In the genomic region with DNA sequence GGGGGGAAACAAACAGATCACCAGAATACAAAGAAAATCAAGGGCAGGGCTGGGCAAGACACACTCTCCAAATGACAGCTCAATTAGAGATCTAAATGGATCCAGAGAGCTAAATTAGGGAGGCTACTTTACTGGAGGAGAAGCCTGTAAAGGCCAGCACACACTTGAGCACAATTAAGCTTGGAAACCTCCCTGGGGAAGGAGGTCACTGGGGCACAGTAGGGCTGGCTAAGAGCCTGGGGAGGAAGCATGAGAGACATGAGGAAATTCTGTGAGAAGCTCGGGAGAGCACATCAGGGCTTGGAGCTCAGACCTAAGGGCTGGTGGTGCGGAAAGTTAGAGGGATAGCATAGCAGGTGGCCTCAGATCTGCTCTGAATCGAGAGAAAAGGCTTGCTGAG, we compare ENCODE assay signal across 16 mouse cellular contexts. TPM values are rescaled to one million over a fixed set of nuclear protein-coding genes. Genes with fewer than 3 reads are reported as not detected.
DNase-seq lines count a peak whose midpoint lies in the region; ATAC-seq and TF ChIP-seq lines count a peak whose summit lies in the region.
"Had no signal": no experiment of that assay in that cellular context is flagged by ENCODE, and none has a peak within 500 bp of the region (broad histone marks: within the 10 kb centered on the region; RNA-seq: fewer than 3 reads in every experiment).

No protein-coding gene starts in this region.

- no peaks in the 10 kb centered on the region for H3K36me3 ChIP-seq in heart, embryonic 10.5 days
- no peaks in the 10 kb centered on the region for H3K36me3 ChIP-seq in midbrain, embryonic 14.5 days (ENCODE audit: control insufficient read depth, insufficient read depth, low read length)
- H3K36me3 ChIP-seq in midbrain, embryonic 11.5 days (ENCODE audit: control insufficient read depth, insufficient read depth, low read length), result no peaks in the 10 kb centered on the region
- no peaks in the 10 kb centered on the region for H3K36me3 ChIP-seq in intestine, postnatal 0 days (ENCODE audit: control insufficient read depth, insufficient read depth)
- H3K36me3 ChIP-seq: midbrain, embryonic 13.5 days; stomach, embryonic 15.5 days had no signal

- no peak overlapping the region for H3K4me2 ChIP-seq in midbrain, embryonic 14.5 days (ENCODE audit: low read length)
- no peak overlapping the region for H3K4me2 ChIP-seq in midbrain, embryonic 11.5 days
- no peak overlapping the region for H3K4me2 ChIP-seq in intestine, postnatal 0 days (replicated peaks; ENCODE audit: low read depth)
- H3K4me2 ChIP-seq: midbrain, embryonic 13.5 days; stomach, embryonic 15.5 days had no signal

- no peak for ATAC-seq in midbrain, embryonic 14.5 days (ENCODE audit: low FRiP score, low TSS enrichment)
- no peak for ATAC-seq in midbrain, embryonic 11.5 days (ENCODE audit: low FRiP score)
- no peak for ATAC-seq in intestine, postnatal 0 days
- ATAC-seq: forebrain, embryonic 16.5 days; midbrain, embryonic 13.5 days had no signal

- peaks cover 11% of the 10 kb centered on the region; the same call in 1 of the 2 replicates for H3K27me3 ChIP-seq in heart, embryonic 10.5 days (ENCODE audit: insufficient read depth, poor library complexity, severe bottlenecking)
- no peaks in the 10 kb centered on the region for H3K27me3 ChIP-seq in midbrain, embryonic 14.5 days (ENCODE audit: control insufficient read depth, insufficient read depth, low read length)
- H3K27me3 ChIP-seq in midbrain, embryonic 11.5 days (ENCODE audit: control insufficient read depth, insufficient read depth, low read length), result peaks cover 8% of the 10 kb centered on the region
- H3K27me3 ChIP-seq in intestine, postnatal 0 days (replicated peaks; ENCODE audit: control insufficient read depth, insufficient read depth, low read length), result no peaks in the 10 kb centered on the region
- H3K27me3 ChIP-seq: stomach, embryonic 15.5 days had no signal

- no peak overlapping the region for H3K9ac ChIP-seq in midbrain, embryonic 14.5 days (replicated peaks; ENCODE audit: low read length)
- no peak overlapping the region for H3K9ac ChIP-seq in midbrain, embryonic 11.5 days (ENCODE audit: low read length)
- no peak overlapping the region for H3K9ac ChIP-seq in intestine, postnatal 0 days (ENCODE audit: low read depth, low read length)
- H3K9ac ChIP-seq: midbrain, embryonic 13.5 days; stomach, embryonic 15.5 days had no signal

- H3K4me1 ChIP-seq in heart, embryonic 10.5 days, result no peaks in the 10 kb centered on the region
- H3K4me1 ChIP-seq in midbrain, embryonic 14.5 days (ENCODE audit: control insufficient read depth, insufficient read depth, low read length), result no peaks in the 10 kb centered on the region
- H3K4me1 ChIP-seq in midbrain, embryonic 11.5 days (ENCODE audit: control insufficient read depth, insufficient read depth, low read length), result no peaks in the 10 kb centered on the region
- no peaks in the 10 kb centered on the region for H3K4me1 ChIP-seq in intestine, postnatal 0 days (replicated peaks; ENCODE audit: control insufficient read depth, insufficient read depth, low read length)
- H3K4me1 ChIP-seq: stomach, embryonic 15.5 days had no signal

- 45% methylated on average over 3 of the region's 3 CpGs for WGBS in heart, embryonic 10.5 days
- 32% methylated on average over 3 of the region's 3 CpGs for WGBS in midbrain, embryonic 14.5 days
- WGBS in midbrain, embryonic 11.5 days, result 16% methylated on average over 3 of the region's 3 CpGs
- 57% methylated on average over 3 of the region's 3 CpGs for WGBS in intestine, postnatal 0 days

- no peak overlapping the region for H3K4me3 ChIP-seq in heart, embryonic 10.5 days
- H3K4me3 ChIP-seq in midbrain, embryonic 14.5 days (replicated peaks; ENCODE audit: low read depth, low read length), result no peak overlapping the region
- no peak overlapping the region for H3K4me3 ChIP-seq in midbrain, embryonic 11.5 days (ENCODE audit: low read depth, low read length)
- no peak overlapping the region for H3K4me3 ChIP-seq in intestine, postnatal 0 days (ENCODE audit: low read depth, low read length)
- H3K4me3 ChIP-seq: midbrain, embryonic 13.5 days; stomach, embryonic 15.5 days had no signal

- no peak for TF ChIP-seq CTCF in intestine, postnatal 0 days (IDR thresholded peaks at IDR 0.05; ENCODE audit: low read depth)

- H3K27ac ChIP-seq in heart, embryonic 10.5 days, result no peak overlapping the region
- no peak overlapping the region for H3K27ac ChIP-seq in midbrain, embryonic 14.5 days (replicated peaks; ENCODE audit: low read depth, low read length)
- H3K27ac ChIP-seq in midbrain, embryonic 11.5 days (ENCODE audit: low read depth, low read length), result no peak overlapping the region
- H3K27ac ChIP-seq in intestine, postnatal 0 days (ENCODE audit: low read depth, low read length), result no peak overlapping the region
- H3K27ac ChIP-seq: midbrain, embryonic 13.5 days; stomach, embryonic 15.5 days had no signal

- DNase-seq in adrenal gland, adult 2 months, result peak; percentile 13
- DNase-seq in adrenal gland, postnatal 25 days, result no peak
- DNase-seq in heart, adult 11 months, result peak; percentile 88
- DNase-seq in heart, embryonic 10.5 days (ENCODE audit: low spot score), result no peak
- DNase-seq in midbrain, embryonic 14.5 days, result peak; percentile 4
- no peak for DNase-seq in midbrain, embryonic 11.5 days (ENCODE audit: low spot score, missing footprints)
- DNase-seq in retina, embryonic 14.5 days (ENCODE audit: low spot score), result peak; percentile 38
- DNase-seq: cerebellum, adult 18-20 months; layer of hippocampus, adult 9-11 months; lung, adult 18-20 months; lung, postnatal 36 days; spleen, adult 18-20 months had no signal

- no peaks in the 10 kb centered on the region for H3K9me3 ChIP-seq in heart, embryonic 10.5 days
- no peaks in the 10 kb centered on the region for H3K9me3 ChIP-seq in midbrain, embryonic 14.5 days (ENCODE audit: control insufficient read depth, low read length)
- no peaks in the 10 kb centered on the region for H3K9me3 ChIP-seq in midbrain, embryonic 11.5 days (ENCODE audit: control insufficient read depth, low read length)
- H3K9me3 ChIP-seq in intestine, postnatal 0 days (ENCODE audit: control insufficient read depth), result no peaks in the 10 kb centered on the region
- H3K9me3 ChIP-seq: midbrain, embryonic 13.5 days; stomach, embryonic 15.5 days had no signal

RNA-seq across cellular contexts. Expression of gene Morc4, which starts 6.5 kb away (rescaled TPM):
- total RNA-seq in adrenal gland, adult 2 months (2021), result 10 to 100 TPM in 1 of 2 experiments, 1 to 10 TPM in 1; 6.6 to 10.9 TPM
- 3.4 and 6.7 TPM in 2 replicates for polyA plus RNA-seq in adrenal gland, adult 2 months (2012; rRNA removed)
- total RNA-seq in adrenal gland, postnatal 25 days (2021), result 4.8 and 6.5 TPM in 2 replicates
- polyA plus RNA-seq in heart, embryonic 10.5 days (2016; fragmentation: Nextera tagmentation; extraction: Ambion mirVana), result 10.1 and 12.6 TPM in 2 replicates
- polyA plus RNA-seq in midbrain, embryonic 14.5 days (2014; fragmentation: Nextera tagmentation; extraction: Ambion mirVana), result 3.2 and 4.2 TPM in 2 replicates
- polyA plus RNA-seq in midbrain, embryonic 11.5 days (2014; fragmentation: Nextera tagmentation; extraction: Ambion mirVana), result 8.1 and 9.0 TPM in 2 replicates
- 2.5 and 3.5 TPM in 2 replicates for polyA plus RNA-seq in intestine, postnatal 0 days (2015; fragmentation: Nextera tagmentation; extraction: Ambion mirVana)

Comparison
In these comparisons a context has a peak if more than half of its experiments do, and no peak if none do; other contexts are left out.
1. DNase-seq: peak in adrenal gland, adult 2 months (single experiment), heart, adult 11 months (single experiment), midbrain, embryonic 14.5 days (single experiment) and retina, embryonic 14.5 days (single experiment); none in adrenal gland, postnatal 25 days (single experiment), heart, embryonic 10.5 days (single experiment) and midbrain, embryonic 11.5 days (single experiment).